Mouse (Mus musculus) cerebellum, adult 2 months (tissue): Measurements from ENCODE around the gene Dnah11.

Experiments used
- CTCF ChIP-seq: fragments of 200-500 bp; IDR thresholded peaks from 2 replicates; pipeline ENCODE4 v1.5.1; 2011; ENCODE audit warnings: low read depth, mild to moderate bottlenecking, control low read depth, low read length, moderate library complexity, borderline replicate concordance; ENCODE audit not compliant: insufficient read depth
- POLR2A ChIP-seq: fragments of 200-500 bp; IDR thresholded peaks from 2 replicates; pipeline ENCODE4 v1.6.1; 2011; ENCODE audit warnings: low read length, control low read depth, borderline replicate concordance; ENCODE audit not compliant: insufficient read depth

- TF ChIP-seq POLR2A, result no peak
- no peak for TF ChIP-seq CTCF
Measured at GRCm38 (mm10) chr12:117878341-117878740, 320.5 kb downstream of the Dnah11 start.
